Mouse (Mus musculus) kidney, adult 2 months (tissue): ENCODE data around the gene Ak1. TPM values are rescaled to one million over a fixed set of nuclear protein-coding genes. Genes with fewer than 3 reads are reported as not detected.

ENCODE experiments used
- DNase-seq: peaks from one replicate; pipeline ENCODE4 v3.0.0; 2021
- H3K27ac ChIP-seq: fragments of 200-500 bp; 2 replicates; pipeline ENCODE4 v1.5.1; 2012; ENCODE audit warnings: low read depth, low read length, control low read depth, inconsistent platforms; ENCODE audit not compliant: insufficient read depth
- H3K27me3 ChIP-seq: fragments of 200-500 bp; replicated peaks from 2 replicates; pipeline ENCODE4 v1.6.1; 2012; ENCODE audit warnings: mild to moderate bottlenecking, moderate library complexity, low read length, inconsistent platforms; ENCODE audit not compliant: control insufficient read depth, insufficient read depth
- H3K36me3 ChIP-seq: fragments of 200-500 bp; 2 replicates; pipeline ENCODE4 v1.6.1; 2012; ENCODE audit warnings: mild to moderate bottlenecking, moderate library complexity, low read length, inconsistent platforms; ENCODE audit not compliant: control insufficient read depth, insufficient read depth
- H3K4me1 ChIP-seq: fragments of 200-500 bp; 2 replicates; pipeline ENCODE4 v1.6.1; 2011; ENCODE audit warnings: low read length; ENCODE audit not compliant: control insufficient read depth, insufficient read depth
- H3K4me3 ChIP-seq: fragments of 200-500 bp; 2 replicates; pipeline ENCODE4 v1.5.1; 2011; ENCODE audit warnings: mild to moderate bottlenecking, low read depth, low read length, control low read depth; ENCODE audit not compliant: insufficient read depth
- CTCF ChIP-seq: fragments of 200-500 bp; conservative IDR thresholded peaks from 2 replicates; pipeline ENCODE4 v1.5.1; 2011; ENCODE audit warnings: low read depth, mild to moderate bottlenecking, control low read depth, low read length, moderate library complexity, mixed read lengths; ENCODE audit not compliant: insufficient read depth, insufficient read length
- POLR2A ChIP-seq: fragments of 200-500 bp; IDR thresholded peaks from one replicate; pipeline ENCODE4 v1.6.1; 2011; ENCODE audit warnings: low read depth, low read length, control low read depth
- WGBS: fragments of 180-500 bp; shearing (Covaris S2); methylation state at CpG from one replicate; pipeline ENCODE4 v1.1.7; 2018; 5-methylcytosine and 5-hydroxymethylcytosine counted together
- polyA plus RNA-seq: library from polyadenylated mRNA; depleted of rRNA; stranded (reverse); fragments of >200 nt; gene quantifications from 2 replicates; pipeline ENCODE4 v1.2.3, GENCODE M21; 2012

Ak1 gene
- polyA plus RNA-seq, 1 experiment: 47.4 TPM

DNA sequence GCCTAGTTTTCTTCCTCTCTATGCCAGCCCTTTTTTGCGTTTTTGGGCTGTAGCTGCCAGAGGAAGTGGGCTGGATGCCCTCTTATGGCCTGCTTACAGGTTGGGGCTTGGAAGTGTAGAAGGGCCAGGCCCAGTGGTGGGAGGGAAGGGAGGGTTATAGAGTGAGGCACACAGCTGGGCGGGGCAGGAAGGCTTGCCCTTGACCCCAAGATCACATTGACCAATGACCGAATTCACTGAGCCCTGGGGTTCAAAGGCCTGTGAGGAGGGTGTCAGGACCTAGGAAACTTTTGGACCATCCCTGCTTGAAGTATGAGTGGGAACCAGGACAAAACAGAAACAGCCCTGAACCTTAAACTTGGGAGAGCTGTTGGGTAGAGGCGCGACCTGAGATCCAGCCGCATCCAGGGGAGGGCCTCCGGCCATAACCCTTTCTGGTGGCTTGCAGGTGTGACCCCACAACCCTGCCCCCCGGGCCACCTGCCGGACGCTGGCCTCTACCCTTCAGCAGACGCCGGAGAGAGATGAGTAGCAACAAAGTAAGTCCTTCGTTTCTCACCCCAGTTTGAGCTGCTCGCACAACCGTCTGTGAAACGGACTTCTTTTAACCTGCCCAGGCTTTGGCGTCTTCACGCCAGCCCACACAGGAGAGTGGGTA is 12.7 kb upstream of the Ak1 start:
- TF ChIP-seq CTCF: no peak
- TF ChIP-seq POLR2A: no peak
- peaks cover 2% of the 10 kb centered on the region; the same call in 1 of the 2 replicates for H3K4me1 ChIP-seq
- peak overlapping the region; percentile 16; the same call in 1 of the 2 replicates for H3K4me3 ChIP-seq
- 68% methylated on average over 18 of the region's 18 CpGs for WGBS
- no peaks in the 10 kb centered on the region for H3K27me3 ChIP-seq
- no peak for DNase-seq
- H3K27ac ChIP-seq: peak overlapping the region; percentile 3; the same call in 1 of the 2 replicates
- H3K36me3 ChIP-seq: no peaks in the 10 kb centered on the region

DNA sequence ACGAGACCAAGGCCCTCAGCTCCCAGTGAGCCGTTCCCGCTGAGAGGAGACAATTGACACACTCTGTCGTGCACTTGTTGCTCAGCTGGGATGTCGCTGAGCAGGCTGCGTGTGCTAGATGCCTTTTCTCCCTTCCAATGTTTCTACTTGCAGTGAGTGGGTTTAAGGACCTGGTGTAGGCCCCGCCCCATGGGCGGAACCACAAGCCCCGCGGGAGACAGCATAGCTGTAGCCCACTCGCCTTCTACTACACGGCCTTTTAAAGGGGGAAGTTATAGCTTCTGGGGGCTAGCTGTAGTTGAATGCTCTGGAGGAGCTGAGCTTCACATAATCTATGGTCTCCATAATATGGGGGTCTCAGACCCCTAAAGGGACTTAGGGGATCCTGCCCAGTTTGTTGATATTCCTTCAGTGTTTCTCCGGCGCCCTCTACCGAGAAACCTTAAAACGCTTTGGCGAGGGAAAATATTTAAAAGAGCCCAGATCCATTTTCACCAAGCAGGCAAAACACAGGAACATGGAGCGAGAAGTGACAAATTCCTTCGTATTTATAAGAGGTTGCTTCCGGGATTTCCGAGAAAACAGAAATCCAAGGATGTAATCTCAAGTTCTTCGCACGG is 10.8 kb upstream of the Ak1 start:
- DNase-seq: peak; percentile 46
- Histone ChIP-seq H3K27ac (no peak overlapping the region), H3K36me3 (no peaks in the 10 kb centered on the region), H3K4me3 (peak overlapping the region; percentile 23; the same call in 1 of the 2 replicates), H3K27me3 (no peaks in the 10 kb centered on the region), H3K4me1 (peaks cover 2% of the 10 kb centered on the region; the same call in 1 of the 2 replicates)
- TF ChIP-seq CTCF (peak; percentile 33; the same call in 1 of the 2 replicates), POLR2A (no peak)
- WGBS: 14% methylated on average over 23 of the region's 23 CpGs

DNA sequence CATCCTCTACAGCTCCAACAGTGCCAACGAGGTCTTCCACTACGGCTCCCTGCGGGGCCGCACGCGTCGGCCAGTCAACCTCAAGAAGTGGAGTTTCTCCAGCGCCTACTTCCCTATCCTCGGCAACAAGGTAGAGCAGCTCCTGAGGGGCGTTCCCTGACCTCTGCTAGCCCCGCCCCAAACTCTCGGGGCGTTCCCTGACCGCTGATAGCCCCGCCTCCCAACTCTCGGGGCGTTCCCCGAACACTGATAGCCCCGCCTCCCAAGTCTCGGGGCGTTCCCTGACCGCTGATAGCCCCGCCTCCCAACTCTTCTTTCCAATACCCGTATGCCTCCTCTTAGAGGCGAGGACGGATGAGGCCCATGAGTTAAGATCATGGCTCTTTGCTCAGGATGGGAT is 9.3 kb upstream of the Ak1 start:
- H3K27me3 ChIP-seq: no peaks in the 10 kb centered on the region
- peaks cover 2% of the 10 kb centered on the region; the same call in 1 of the 2 replicates for H3K4me1 ChIP-seq
- TF ChIP-seq POLR2A (no peak), CTCF (no peak)
- H3K36me3 ChIP-seq: no peaks in the 10 kb centered on the region
- 83% methylated on average over 26 of the region's 26 CpGs for WGBS
- no peak overlapping the region for H3K4me3 ChIP-seq
- no peak for DNase-seq
- no peak overlapping the region for H3K27ac ChIP-seq

DNA sequence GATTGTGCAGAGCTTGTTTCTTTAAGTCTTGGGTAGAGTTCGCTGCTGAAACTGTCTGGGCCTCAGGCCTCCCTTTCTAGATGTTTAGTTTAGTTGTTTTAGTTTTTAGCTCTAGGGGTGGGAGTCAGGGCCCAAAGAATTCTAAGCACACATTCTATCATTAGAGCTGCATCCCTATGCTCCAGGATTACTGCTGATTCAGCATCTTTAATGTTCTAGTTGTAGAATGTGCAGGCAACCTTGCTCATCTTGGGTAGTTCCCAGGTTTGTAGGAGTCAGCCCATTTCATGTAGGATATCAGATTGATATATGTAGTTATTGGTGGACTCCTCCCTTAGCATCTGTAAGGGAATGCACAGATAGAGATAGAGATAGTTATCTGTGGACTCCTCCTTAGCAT is 4.4 kb upstream of the Ak1 start:
- TF ChIP-seq POLR2A (no peak), CTCF (no peak)
- H3K27me3 ChIP-seq: no peaks in the 10 kb centered on the region
- no peak for DNase-seq
- no peak overlapping the region for H3K4me3 ChIP-seq
- WGBS: 97% methylated on average over 1 of the region's 1 CpGs
- no peak overlapping the region for H3K27ac ChIP-seq
- 0 out of 2 replicates have a peak, but pooled peaks cover 6% of the 10 kb centered on the region for H3K4me1 ChIP-seq
- H3K36me3 ChIP-seq: no peaks in the 10 kb centered on the region

DNA sequence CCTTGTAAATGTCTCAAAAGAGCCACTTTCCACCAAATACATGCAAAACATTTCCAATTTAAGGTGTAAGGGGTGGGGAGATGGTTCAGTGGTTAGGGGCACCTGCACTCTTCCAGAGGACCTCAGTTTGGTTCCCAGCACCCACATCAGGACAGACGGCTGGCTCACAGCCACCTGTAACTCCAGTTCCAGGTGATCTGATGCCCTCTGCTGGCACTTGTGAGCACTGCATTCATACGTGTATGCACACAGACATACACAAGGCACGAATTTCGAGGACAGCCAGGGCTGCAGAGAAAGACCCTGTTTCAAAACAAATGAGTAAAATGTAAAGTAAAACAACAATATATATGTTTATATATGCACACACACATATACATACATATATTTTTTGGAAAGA is 4.0 kb upstream of the Ak1 start:
- WGBS: 93% methylated on average over 4 of the region's 4 CpGs

DNA sequence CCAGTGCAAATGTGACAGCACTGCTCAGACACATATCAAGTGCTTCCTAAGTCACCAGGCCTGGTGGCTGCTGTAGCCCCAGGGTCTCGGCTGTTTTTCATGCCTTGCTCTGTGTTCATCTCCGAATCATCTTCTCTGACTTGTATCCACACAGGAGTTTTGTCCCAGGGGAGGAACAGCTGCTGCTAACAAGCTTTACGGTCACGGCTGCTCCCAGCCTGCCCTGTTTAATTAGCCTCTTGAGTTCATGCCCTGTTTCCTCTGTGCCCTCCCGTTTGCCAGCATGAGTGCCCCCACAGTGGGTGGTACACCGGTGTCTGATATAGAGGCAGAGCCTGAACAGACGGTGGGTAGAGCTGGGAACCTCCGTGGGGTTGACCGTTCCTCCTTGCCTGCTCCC is 3.5 kb upstream of the Ak1 start:
- Histone ChIP-seq H3K27ac (no peak overlapping the region), H3K4me1 (0 out of 2 replicates have a peak, but pooled peaks cover 6% of the 10 kb centered on the region), H3K4me3 (no peak overlapping the region), H3K27me3 (no peaks in the 10 kb centered on the region), H3K36me3 (no peaks in the 10 kb centered on the region)
- TF ChIP-seq POLR2A: no peak
- no peak for TF ChIP-seq CTCF
- DNase-seq: no peak
- 57% methylated on average over 9 of the region's 9 CpGs for WGBS

More for the DNA sequence above, 4.0 kb upstream of the Ak1 start:
- H3K36me3 ChIP-seq: no peaks in the 10 kb centered on the region
- no peak overlapping the region for H3K4me3 ChIP-seq
- no peak overlapping the region for H3K27ac ChIP-seq
- no peaks in the 10 kb centered on the region for H3K27me3 ChIP-seq
- 0 out of 2 replicates have a peak, but pooled peaks cover 6% of the 10 kb centered on the region for H3K4me1 ChIP-seq
- no peak for DNase-seq
- TF ChIP-seq CTCF: peak; percentile 48
- TF ChIP-seq POLR2A: no peak

DNA sequence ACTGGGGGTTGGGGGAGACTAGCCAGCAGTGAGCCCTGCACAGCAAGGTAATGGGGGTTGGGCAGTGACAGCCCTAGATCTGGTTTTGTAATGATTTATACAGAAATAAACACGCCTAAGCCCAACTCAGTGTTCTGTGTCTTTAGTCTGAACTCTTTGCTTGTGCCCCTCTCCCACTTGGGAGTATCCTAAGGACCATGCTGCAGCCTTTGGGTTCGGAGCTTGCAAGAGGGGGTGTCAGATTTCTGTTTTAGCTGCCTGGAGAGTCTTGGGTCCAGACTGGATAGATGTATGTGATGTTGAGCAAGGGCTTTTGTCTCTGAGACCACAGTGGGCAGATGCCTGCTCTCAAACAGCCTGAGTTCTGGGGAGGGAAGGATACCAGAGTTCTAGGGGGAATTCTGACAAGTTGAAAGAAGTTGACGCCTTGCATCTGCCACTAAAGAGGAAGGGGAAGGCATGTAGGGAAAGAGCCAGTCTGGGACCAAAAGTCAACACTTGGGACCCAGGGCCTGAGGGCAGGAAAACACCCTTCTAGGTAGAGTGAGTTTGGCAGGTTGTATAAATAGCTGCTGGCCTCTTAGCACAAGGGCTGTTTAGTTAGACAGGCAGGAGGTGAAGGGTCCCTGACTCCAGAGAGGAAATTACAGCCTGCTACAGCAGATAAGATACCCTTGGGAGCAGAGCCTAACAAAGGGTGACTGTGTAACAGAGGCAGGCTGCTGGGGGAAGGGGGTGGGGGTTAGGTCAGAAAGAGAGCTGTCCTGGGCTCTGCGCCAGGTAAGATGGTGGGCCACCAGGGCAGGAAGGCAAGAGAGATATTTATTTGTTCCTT is 659 bp upstream of the Ak1 start:
- TF ChIP-seq POLR2A (no peak), CTCF (no peak)
- no peaks in the 10 kb centered on the region for H3K36me3 ChIP-seq
- H3K27ac ChIP-seq: peak overlapping the region; percentile 65
- 47% methylated on average over 4 of the region's 4 CpGs for WGBS
- H3K4me1 ChIP-seq: 0 out of 2 replicates have a peak, but pooled peaks cover 6% of the 10 kb centered on the region
- H3K27me3 ChIP-seq: no peaks in the 10 kb centered on the region
- DNase-seq: peak; percentile 89
- H3K4me3 ChIP-seq: no peak overlapping the region
